Mouse (Mus musculus) forebrain, embryonic 13.5 days (tissue): Measurements from ENCODE around the gene Pacsin2. TPM values are rescaled to one million over a fixed set of nuclear protein-coding genes. Genes with fewer than 3 reads are reported as not detected.
"Not testable (repeated sequence)": the region's sequence is repeated elsewhere in the genome, so short reads cannot be mapped to it uniquely, and the experiment has no call there.

Experiments used
- ATAC-seq: fragments of 200-750 bp; cut with Nextera tagmentation; 2 replicates; pipeline ENCODE4 v1.8.0; 2017
- H3K27ac ChIP-seq: fragments of 300-500 bp; sonication (generic); 2 replicates; pipeline ENCODE4 v1.5.1; 2015; ENCODE audit warnings: inconsistent platforms, mild to moderate bottlenecking, moderate library complexity
- H3K27me3 ChIP-seq: fragments of 300-500 bp; sonication (generic); 2 replicates; pipeline ENCODE4 v1.6.1; 2015; ENCODE audit warnings: mild to moderate bottlenecking, inconsistent platforms
- H3K36me3 ChIP-seq: fragments of 300-500 bp; sonication (generic); 2 replicates; pipeline ENCODE4 v1.6.1; 2015; ENCODE audit warnings: mild to moderate bottlenecking, inconsistent platforms; ENCODE audit not compliant: poor library complexity, severe bottlenecking
- H3K4me1 ChIP-seq: fragments of 300-500 bp; sonication (generic); 2 replicates; pipeline ENCODE4 v1.6.1; 2015; ENCODE audit warnings: inconsistent platforms
- H3K4me2 ChIP-seq: fragments of 300-500 bp; sonication (generic); 2 replicates; pipeline ENCODE4 v1.6.1; 2015; ENCODE audit warnings: inconsistent platforms, mild to moderate bottlenecking, moderate library complexity
- H3K4me3 ChIP-seq: fragments of 300-500 bp; sonication (generic); 2 replicates; pipeline ENCODE4 v1.5.1; 2015; ENCODE audit warnings: mild to moderate bottlenecking, inconsistent platforms
- H3K9ac ChIP-seq: fragments of 300-500 bp; sonication (generic); 2 replicates; pipeline ENCODE4 v1.6.1; 2015; ENCODE audit warnings: mild to moderate bottlenecking, inconsistent platforms
- H3K9me3 ChIP-seq: fragments of 300-500 bp; sonication (generic); replicated peaks from 2 replicates; pipeline ENCODE4 v1.6.1; 2016; ENCODE audit warnings: inconsistent platforms
- WGBS: fragments of 180-500 bp; shearing (Covaris S2); methylation state at CpG from one replicate; pipeline ENCODE4 v1.1.7; 2015; 5-methylcytosine and 5-hydroxymethylcytosine counted together
- polyA plus RNA-seq: library from polyadenylated mRNA; unstranded; fragments of >200 nt; fragmentation: Nextera tagmentation; extraction: Ambion mirVana; gene quantifications from 2 replicates; pipeline ENCODE4 v1.2.1, GENCODE M21; 2015

Gene Pacsin2
- polyA plus RNA-seq = 26.0 TPM in 2 replicates

DNA sequence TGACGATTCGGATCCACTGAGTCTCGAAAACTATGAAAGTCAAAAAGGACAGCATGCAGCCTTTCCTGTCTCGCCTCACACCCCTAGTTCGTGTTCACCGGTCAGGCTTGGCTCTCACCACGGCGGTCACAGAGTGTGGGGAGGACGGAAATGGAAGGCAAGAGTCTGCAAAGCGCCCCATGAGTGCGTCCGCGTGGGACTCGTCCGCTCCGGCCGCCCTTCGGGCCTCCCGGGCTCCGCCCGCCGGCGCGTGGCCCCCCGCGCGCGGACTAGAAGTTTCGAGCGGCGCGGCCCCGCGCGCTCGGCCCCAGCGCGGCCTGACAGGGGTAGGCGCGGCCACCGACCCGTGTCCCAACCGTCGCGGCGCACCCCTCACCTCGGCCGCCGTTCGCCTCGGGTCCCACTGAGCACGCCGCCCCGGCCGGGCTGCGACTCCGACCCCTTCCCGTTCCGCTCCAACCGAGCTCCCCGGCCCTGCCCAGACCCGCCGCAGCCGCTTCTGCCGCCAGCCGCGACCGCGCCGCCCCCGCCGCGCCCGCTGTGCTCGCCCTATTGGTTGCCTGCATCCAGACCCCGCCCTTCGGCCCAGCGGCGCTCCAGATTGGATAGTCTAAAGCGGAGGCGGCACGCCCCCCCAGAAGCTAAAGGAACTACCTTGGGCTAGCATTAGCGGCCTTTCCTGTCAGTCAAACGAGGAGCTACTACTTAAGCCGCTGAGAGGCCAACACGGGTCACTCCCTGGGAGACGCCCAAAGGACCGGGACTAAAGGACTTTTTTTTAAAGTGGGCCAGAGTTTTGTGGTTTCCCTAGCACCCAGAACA lies at the start of gene Pacsin2:
Gene Pacsin2, minus strand, starts transcription at position 524 of the 822 bp plus-strand sequence.
- Histone ChIP-seq H3K9me3 (no peaks in the 10 kb centered on the region), H3K27ac (no peak within 1 kb of the TSS), H3K4me3 (peak within 1 kb of the TSS; percentile 69), H3K36me3 (no peaks in the 10 kb centered on the region), H3K27me3 (no peaks in the 10 kb centered on the region), H3K4me1 (peaks cover 12% of the 10 kb centered on the region), H3K9ac (peak within 1 kb of the TSS; percentile 74), H3K4me2 (peak within 1 kb of the TSS; percentile 87)
- ATAC-seq = peak; percentile 99
- under 1% methylated on average over 85 of the region's 88 CpGs for WGBS

DNA sequence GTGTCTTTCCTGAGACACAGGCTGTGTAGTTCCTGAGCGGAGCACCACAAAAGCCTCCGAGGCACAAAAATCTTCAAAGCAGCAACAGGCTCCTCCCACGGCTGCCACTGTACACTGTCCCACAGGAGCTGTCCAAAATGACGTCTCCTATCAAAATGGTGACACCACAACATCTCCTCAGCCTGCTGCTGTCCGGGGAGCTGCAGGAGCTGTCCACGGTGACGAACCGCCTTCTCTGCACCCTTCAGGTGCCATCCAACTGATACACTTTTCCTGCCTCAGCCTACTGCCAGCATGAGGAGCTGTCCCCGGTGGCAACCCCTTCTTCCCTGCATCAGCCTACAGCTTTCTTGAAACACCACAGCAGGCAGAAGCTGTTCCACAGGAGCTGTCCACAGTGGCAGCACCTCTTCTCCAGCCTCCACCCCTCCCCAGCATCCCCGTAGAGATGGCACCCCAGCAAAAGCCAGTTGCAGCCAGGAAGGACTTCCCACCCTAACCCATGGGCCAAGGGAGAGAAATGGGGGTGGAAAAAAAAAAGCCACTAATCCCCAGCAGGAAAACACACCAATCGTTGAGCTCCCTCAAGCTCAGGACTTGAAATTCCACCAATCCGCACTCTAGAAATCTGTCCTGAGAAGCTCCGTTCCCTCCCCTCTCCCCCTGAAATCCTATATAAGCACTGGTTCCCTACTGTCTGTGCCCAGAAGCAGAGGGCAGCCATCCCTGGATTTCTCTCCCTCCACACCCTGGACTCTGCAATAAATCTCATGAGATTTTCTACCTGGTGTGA lies 48.3 kb upstream of the Pacsin2 start:
- H3K4me3 ChIP-seq = no peak overlapping the region
- H3K9ac ChIP-seq = no peak overlapping the region; the same call in 1 of the 2 replicates
- no peak overlapping the region for H3K27ac ChIP-seq
- H3K9me3 ChIP-seq = no peaks in the 10 kb centered on the region
- peaks cover 9% of the 10 kb centered on the region; the same call in 1 of the 2 replicates for H3K27me3 ChIP-seq
- no peak for ATAC-seq
- H3K4me1 ChIP-seq = peaks cover 27% of the 10 kb centered on the region
- H3K36me3 ChIP-seq = no peaks in the 10 kb centered on the region
- 78% methylated on average over 13 of the region's 13 CpGs for WGBS
- no peak overlapping the region for H3K4me2 ChIP-seq

DNA sequence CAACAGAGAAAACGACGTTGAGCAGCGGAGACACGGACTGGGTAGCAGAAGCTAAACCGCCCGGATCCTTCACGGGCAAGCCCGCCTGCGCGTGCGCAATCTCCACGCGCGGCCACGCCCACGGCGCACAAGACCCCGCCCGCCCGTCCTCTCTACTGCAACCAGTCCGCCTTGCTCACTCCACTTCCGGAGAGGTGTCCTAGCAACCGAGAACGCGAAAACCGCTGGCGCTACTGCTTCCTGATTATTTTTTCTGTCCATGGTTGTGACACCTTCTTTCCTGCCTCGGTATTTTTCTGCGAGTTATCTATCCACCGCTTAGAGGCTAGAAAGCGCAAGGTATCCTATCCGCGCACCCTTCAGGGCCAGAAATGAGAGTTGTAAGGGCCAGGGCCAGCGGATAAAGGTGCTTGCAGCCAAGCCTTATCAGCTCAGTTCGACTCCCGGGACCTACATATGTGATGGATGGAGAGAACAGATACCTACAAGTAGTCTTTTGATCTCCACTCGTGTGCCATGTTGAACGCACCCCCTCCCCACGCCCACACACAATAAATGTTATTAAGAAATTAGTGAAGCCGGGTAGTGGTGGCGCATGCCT lies 46.5 kb upstream of the Pacsin2 start, which contains the start of gene Ttll1:
Gene Ttll1, minus strand, starts transcription at position 89 of the 601 bp plus-strand sequence.
- peaks cover 9% of the 10 kb centered on the region; the same call in 1 of the 2 replicates for H3K27me3 ChIP-seq
- H3K27ac ChIP-seq = peak within 1 kb of the TSS; percentile 83
- H3K36me3 ChIP-seq = peaks cover 4% of the 10 kb centered on the region; the same call in 1 of the 2 replicates
- 12% methylated on average over 41 of the region's 41 CpGs for WGBS
- ATAC-seq = peak; percentile 98
- peak within 1 kb of the TSS; percentile 64 for H3K4me2 ChIP-seq
- no peaks in the 10 kb centered on the region for H3K9me3 ChIP-seq
- H3K9ac ChIP-seq = peak within 1 kb of the TSS; percentile 73
- H3K4me3 ChIP-seq = peak within 1 kb of the TSS; percentile 56
- peaks cover 30% of the 10 kb centered on the region for H3K4me1 ChIP-seq

GRCm38 (mm10) chr15:83509950-83510804 lies 45.8 kb upstream of the Pacsin2 start:
- H3K36me3 ChIP-seq = peaks cover 11% of the 10 kb centered on the region
- peak overlapping the region; percentile 83 for H3K27ac ChIP-seq
- H3K4me1 ChIP-seq = peaks cover 30% of the 10 kb centered on the region
- no peaks in the 10 kb centered on the region for H3K9me3 ChIP-seq
- H3K27me3 ChIP-seq = peaks cover 9% of the 10 kb centered on the region; the same call in 1 of the 2 replicates
- peak overlapping the region; percentile 64 for H3K4me2 ChIP-seq
- peak; percentile 85 for ATAC-seq
- peak overlapping the region; percentile 73 for H3K9ac ChIP-seq
- peak overlapping the region; percentile 56 for H3K4me3 ChIP-seq
- 26% methylated on average over 17 of the region's 17 CpGs for whole genome bisulfite sequencing

DNA sequence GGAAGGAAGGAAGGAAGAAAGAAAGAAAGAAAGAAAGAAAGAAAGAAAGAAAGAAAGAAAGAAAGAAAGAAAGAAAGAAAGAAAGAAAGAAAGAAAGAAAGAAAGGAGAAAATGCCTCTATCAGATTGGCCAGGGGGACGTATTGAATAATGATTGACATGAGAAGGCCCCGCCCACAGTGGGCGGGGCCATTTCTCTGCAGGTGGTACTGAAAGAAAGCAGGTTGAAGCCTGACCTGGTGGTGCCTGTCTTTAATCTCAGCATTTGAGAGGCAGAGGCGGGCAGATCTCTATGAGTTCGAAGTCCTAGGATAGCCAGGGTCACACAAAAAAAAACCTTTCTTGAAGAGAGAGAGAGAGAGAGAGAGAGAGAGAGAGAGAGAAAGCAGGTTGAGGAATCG lies 37.1 kb upstream of the Pacsin2 start:
- H3K27ac ChIP-seq, ATAC-seq: not testable (repeated sequence)
- 80% methylated on average over 6 of the region's 6 CpGs for WGBS

GRCm38 (mm10) chr15:83500352-83500751 lies 35.9 kb upstream of the Pacsin2 start:
- no peak overlapping the region for H3K4me2 ChIP-seq
- no peak overlapping the region for H3K27ac ChIP-seq
- no peaks in the 10 kb centered on the region for H3K27me3 ChIP-seq
- H3K9ac ChIP-seq = no peak overlapping the region
- H3K4me1 ChIP-seq = no peaks in the 10 kb centered on the region
- H3K4me3 ChIP-seq = no peak overlapping the region
- H3K9me3 ChIP-seq = no peaks in the 10 kb centered on the region
- WGBS = 57% methylated on average over 3 of the region's 3 CpGs
- H3K36me3 ChIP-seq = peaks cover 92% of the 10 kb centered on the region
- no peak for ATAC-seq

More for the DNA sequence above, 37.1 kb upstream of the Pacsin2 start:
- not testable (repeated sequence) for H3K4me3 ChIP-seq, H3K4me2 ChIP-seq, H3K4me1 ChIP-seq, H3K9ac ChIP-seq, H3K9me3 ChIP-seq, H3K27me3 ChIP-seq
- H3K36me3 ChIP-seq = peaks cover 90% of the 10 kb centered on the region

- no peak for ATAC-seq
- no peaks in the 10 kb centered on the region for H3K9me3 ChIP-seq
- peaks cover 92% of the 10 kb centered on the region for H3K36me3 ChIP-seq
- H3K9ac ChIP-seq = no peak overlapping the region
- no peak overlapping the region for H3K4me2 ChIP-seq
- H3K27me3 ChIP-seq = no peaks in the 10 kb centered on the region
- no peak overlapping the region for H3K27ac ChIP-seq
- no peak overlapping the region for H3K4me3 ChIP-seq
- 98% methylated on average over 8 of the region's 10 CpGs for WGBS
- H3K4me1 ChIP-seq = no peaks in the 10 kb centered on the region
Observed at GRCm38 (mm10) chr15:83499211-83499755, 34.9 kb upstream of the Pacsin2 start.

DNA sequence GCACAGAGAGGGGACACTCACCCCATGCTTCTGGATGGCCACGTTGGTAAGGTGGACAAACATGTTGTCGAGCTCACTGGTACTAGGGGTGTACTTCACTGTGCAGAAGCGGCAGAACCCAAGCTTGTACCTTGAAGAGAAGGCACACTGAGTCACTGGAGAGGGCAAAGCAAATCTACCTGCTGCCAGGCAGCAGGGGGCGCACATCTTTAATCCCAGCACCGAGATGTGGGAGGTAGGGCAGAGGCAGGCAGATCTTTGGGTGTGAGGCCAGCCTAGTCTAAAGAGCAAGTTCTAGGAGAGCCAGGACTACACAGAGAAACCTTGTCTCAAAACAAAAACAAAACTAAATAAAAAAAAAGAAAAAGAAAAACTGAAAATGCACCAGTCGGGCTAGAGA lies 32.9 kb upstream of the Pacsin2 start:
- Histone ChIP-seq H3K27me3 (no peaks in the 10 kb centered on the region), H3K4me2 (no peak overlapping the region), H3K9ac (no peak overlapping the region), H3K4me3 (no peak overlapping the region), H3K36me3 (peaks cover 96% of the 10 kb centered on the region), H3K27ac (no peak overlapping the region), H3K4me1 (no peaks in the 10 kb centered on the region), H3K9me3 (no peaks in the 10 kb centered on the region)
- no peak for ATAC-seq
- WGBS = 94% methylated on average over 6 of the region's 6 CpGs

GRCm38 (mm10) chr15:83495787-83496367 lies 31.5 kb upstream of the Pacsin2 start:
- Histone ChIP-seq H3K9ac (no peak overlapping the region), H3K4me2 (no peak overlapping the region), H3K27ac (no peak overlapping the region), H3K4me3 (no peak overlapping the region), H3K9me3 (no peaks in the 10 kb centered on the region), H3K4me1 (no peaks in the 10 kb centered on the region), H3K27me3 (no peaks in the 10 kb centered on the region), H3K36me3 (peaks cover 98% of the 10 kb centered on the region)
- WGBS = 79% methylated on average over 22 of the region's 22 CpGs
- ATAC-seq = no peak

GRCm38 (mm10) chr15:83495195-83495594 lies 30.8 kb upstream of the Pacsin2 start:
- no peak overlapping the region for H3K4me2 ChIP-seq
- H3K4me3 ChIP-seq = no peak overlapping the region
- H3K36me3 ChIP-seq = peaks cover 98% of the 10 kb centered on the region
- no peaks in the 10 kb centered on the region for H3K9me3 ChIP-seq
- H3K4me1 ChIP-seq = no peaks in the 10 kb centered on the region
- H3K27me3 ChIP-seq = no peaks in the 10 kb centered on the region
- no peak overlapping the region for H3K9ac ChIP-seq
- no peak overlapping the region for H3K27ac ChIP-seq
- WGBS = 88% methylated on average over 3 of the region's 3 CpGs
- ATAC-seq = no peak

DNA sequence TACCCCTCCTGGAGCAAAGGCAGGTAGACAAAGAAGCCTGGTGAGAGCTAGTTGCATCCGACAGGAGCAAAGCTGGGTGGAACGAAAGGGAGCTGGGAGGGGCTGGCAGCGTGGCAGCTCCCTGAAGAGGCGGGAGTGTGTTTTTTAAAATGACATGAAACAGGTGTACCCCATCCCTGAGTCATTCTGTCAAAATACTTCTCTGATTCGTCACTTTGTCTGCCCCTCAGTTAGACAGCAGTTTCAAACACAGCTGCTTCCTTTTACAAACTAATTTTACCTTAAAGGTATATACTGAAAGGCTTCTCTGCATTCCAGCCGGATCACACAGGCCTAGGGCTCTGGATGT lies 30.1 kb upstream of the Pacsin2 start:
- Histone ChIP-seq H3K4me2 (no peak overlapping the region), H3K36me3 (peaks cover 97% of the 10 kb centered on the region), H3K4me3 (no peak overlapping the region), H3K9ac (no peak overlapping the region), H3K9me3 (no peaks in the 10 kb centered on the region), H3K27me3 (no peaks in the 10 kb centered on the region), H3K4me1 (no peaks in the 10 kb centered on the region), H3K27ac (no peak overlapping the region)
- ATAC-seq = no peak
- WGBS = 74% methylated on average over 6 of the region's 6 CpGs
